Mouse (Mus musculus) midbrain, postnatal 0 days (tissue): ENCODE results near the gene Ltbp3. TPM values are rescaled to one million over a fixed set of nuclear protein-coding genes. Genes with fewer than 3 reads are reported as not detected.

Source experiments
- ATAC-seq: fragments of 200-750 bp; cut with Nextera tagmentation; 2 replicates; pipeline ENCODE4 v1.8.0; 2017; ENCODE audit warnings: moderate number of reproducible peaks, mild to moderate bottlenecking, moderate TSS enrichment, moderate library complexity; ENCODE audit not compliant: low FRiP score
- DNase-seq: peaks from one replicate; pipeline ENCODE4 v3.0.0-alpha.2; 2015; ENCODE audit warnings: low spot score
- H3K27ac ChIP-seq: fragments of 300-500 bp; sonication (generic); 2 replicates; pipeline ENCODE4 v1.5.1; 2014; ENCODE audit warnings: low read depth, mild to moderate bottlenecking, low read length, mixed read lengths
- H3K27me3 ChIP-seq: fragments of 300-500 bp; sonication (generic); 2 replicates; pipeline ENCODE4 v1.6.1; 2014; ENCODE audit warnings: low read length, control low read depth, mixed read lengths; ENCODE audit not compliant: insufficient read depth
- H3K36me3 ChIP-seq: fragments of 300-500 bp; sonication (generic); 2 replicates; pipeline ENCODE4 v1.6.1; 2014; ENCODE audit warnings: low read length, control low read depth, mixed read lengths; ENCODE audit not compliant: insufficient read depth
- H3K4me1 ChIP-seq: fragments of 300-500 bp; sonication (generic); 2 replicates; pipeline ENCODE4 v1.6.1; 2014; ENCODE audit warnings: mild to moderate bottlenecking, control low read depth, antibody characterized with exemption, low read length, mixed read lengths; ENCODE audit not compliant: insufficient read depth
- H3K4me2 ChIP-seq: fragments of 300-500 bp; sonication (generic); 2 replicates; pipeline ENCODE4 v1.6.1; 2014; ENCODE audit warnings: low read depth, mild to moderate bottlenecking, low read length, mixed read lengths; ENCODE audit not compliant: poor library complexity, severe bottlenecking
- H3K4me3 ChIP-seq: fragments of 300-500 bp; sonication (generic); 2 replicates; pipeline ENCODE4 v1.5.1; 2014; ENCODE audit warnings: low read depth, mild to moderate bottlenecking, low read length, moderate library complexity
- H3K9ac ChIP-seq: fragments of 300-500 bp; sonication (generic); replicated peaks from 2 replicates; pipeline ENCODE4 v1.6.1; 2014; ENCODE audit warnings: mild to moderate bottlenecking, low read length, moderate library complexity, mixed read lengths; ENCODE audit not compliant: poor library complexity, severe bottlenecking
- H3K9me3 ChIP-seq: fragments of 300-500 bp; sonication (generic); 2 replicates; pipeline ENCODE4 v1.6.1; 2016; ENCODE audit warnings: low read length, control low read depth
- CTCF ChIP-seq: IDR thresholded peaks from 2 replicates; pipeline ENCODE4 v1.5.1; 2016; ENCODE audit warnings: antibody characterized with exemption, mild to moderate bottlenecking
- WGBS: fragments of 180-500 bp; shearing (Covaris S2); extraction: QIAGEN DNeasy Blood & Tissue Kit; methylation state at CpG from one replicate; pipeline ENCODE4 v1.1.7; 2014; 5-methylcytosine and 5-hydroxymethylcytosine counted together
- polyA plus RNA-seq: library from polyadenylated mRNA; unstranded; fragments of >200 nt; fragmentation: Nextera tagmentation; extraction: Ambion mirVana; gene quantifications from 2 replicates; pipeline ENCODE4 v1.2.1, GENCODE M21; 2015
- total RNA-seq: library from RNA; depleted of rRNA; stranded (reverse); fragments of >200 nt; gene quantifications from 2 replicates; pipeline ENCODE4 v1.2.3, GENCODE M21; 2014

Ltbp3 gene
- total and polyA plus RNA-seq, 2 experiments from 2014 or later, result 12.8 to 29.3 TPM

DNA sequence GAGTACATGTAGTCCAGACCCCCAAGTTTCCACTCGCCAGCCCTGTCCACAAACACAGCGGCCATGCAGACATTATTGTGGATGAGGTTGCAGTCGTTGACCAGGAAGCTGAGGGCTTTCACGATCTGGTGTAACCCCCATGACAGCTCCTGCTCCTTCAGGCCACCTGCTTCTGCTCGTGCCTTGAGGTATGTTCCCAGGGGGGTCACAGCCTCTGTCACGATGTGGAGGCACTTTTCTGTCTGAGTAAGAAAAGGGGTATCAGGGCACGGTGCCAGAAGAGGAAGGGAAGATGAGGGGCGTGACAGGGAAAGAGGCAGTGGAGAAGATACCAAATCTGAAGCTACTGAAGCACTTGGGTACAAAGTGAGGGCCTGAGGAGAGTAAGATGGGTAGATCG, 29.6 kb downstream of the Ltbp3 start:
- no peaks in the 10 kb centered on the region for H3K4me1 ChIP-seq
- H3K4me2 ChIP-seq, result peak overlapping the region; percentile 91
- peak overlapping the region; percentile 70 for H3K9ac ChIP-seq
- H3K4me3 ChIP-seq, result peak overlapping the region; percentile 47
- TF ChIP-seq CTCF, result no peak
- H3K27ac ChIP-seq, result peak overlapping the region; percentile 71
- no peak for DNase-seq
- H3K36me3 ChIP-seq, result peaks cover 30% of the 10 kb centered on the region
- H3K27me3 ChIP-seq, result no peaks in the 10 kb centered on the region
- no peak for ATAC-seq
- WGBS, result 57% methylated on average over 9 of the region's 9 CpGs
- no peaks in the 10 kb centered on the region for H3K9me3 ChIP-seq

DNA sequence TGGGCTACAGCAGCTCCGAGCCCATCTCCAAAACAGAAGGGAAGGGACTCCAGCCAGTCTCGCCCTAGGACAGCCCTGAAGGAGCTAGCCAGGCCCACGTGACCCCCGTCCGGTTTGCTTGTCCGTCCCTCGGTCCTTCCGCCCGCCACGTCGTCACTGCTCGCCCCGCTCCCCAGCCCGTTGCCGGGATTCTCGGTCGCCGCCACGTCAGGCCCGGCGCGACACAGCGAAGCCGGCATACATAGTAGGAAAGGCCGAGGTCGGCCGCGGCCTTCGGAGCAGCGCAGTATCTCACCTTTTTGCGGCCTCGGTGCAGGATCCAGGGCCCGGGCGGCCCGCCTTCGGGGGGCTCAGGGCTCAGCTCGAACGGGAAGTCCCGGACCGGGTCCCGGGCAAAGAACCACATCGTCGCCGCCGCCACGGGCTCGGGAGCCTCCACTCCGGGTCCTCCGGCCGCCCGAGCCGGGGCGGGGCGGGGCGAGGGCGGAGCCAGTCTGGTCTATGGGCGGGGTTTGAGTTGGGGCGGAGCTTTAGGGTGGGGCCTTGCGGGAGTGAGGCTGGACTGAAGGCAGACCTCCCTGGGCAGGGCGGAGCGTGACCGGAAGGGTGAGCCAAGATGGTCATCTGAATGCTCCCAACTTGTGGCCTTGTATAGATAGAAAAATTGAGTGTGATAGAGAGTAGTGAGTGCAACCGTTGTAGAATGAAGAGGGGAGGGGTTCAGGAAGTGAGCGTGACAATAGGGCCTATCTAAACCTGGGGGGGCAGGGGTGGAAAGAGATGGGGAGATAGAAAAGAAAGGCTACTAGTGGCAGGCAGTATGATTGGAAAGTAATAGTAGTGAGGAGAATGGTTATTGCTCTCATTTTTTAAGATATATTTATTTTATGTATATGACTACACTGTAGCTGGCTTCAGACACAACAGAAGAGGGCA, 30.5 kb downstream of the Ltbp3 start, which contains the start of gene Scyl1:
TSS of gene Scyl1 (minus strand) at position 495 of the 936 bp plus-strand sequence.
- H3K9ac ChIP-seq, result peak within 1 kb of the TSS; percentile 70
- no peak for TF ChIP-seq CTCF
- peak within 1 kb of the TSS; percentile 47 for H3K4me3 ChIP-seq
- peaks cover 21% of the 10 kb centered on the region for H3K36me3 ChIP-seq
- H3K27ac ChIP-seq, result peak within 1 kb of the TSS; percentile 71
- ATAC-seq, result peak; percentile 95
- peak within 1 kb of the TSS; percentile 91 for H3K4me2 ChIP-seq
- WGBS, result under 1% methylated on average over 64 of the region's 64 CpGs
- H3K27me3 ChIP-seq, result no peaks in the 10 kb centered on the region
- H3K4me1 ChIP-seq, result no peaks in the 10 kb centered on the region
- no peaks in the 10 kb centered on the region for H3K9me3 ChIP-seq
- DNase-seq, result peak; percentile 89

- Histone ChIP-seq H3K4me1 (no peaks in the 10 kb centered on the region), H3K27me3 (no peaks in the 10 kb centered on the region), H3K9ac (no peak overlapping the region), H3K4me3 (no peak overlapping the region), H3K36me3 (no peaks in the 10 kb centered on the region), H3K9me3 (no peaks in the 10 kb centered on the region), H3K27ac (no peak overlapping the region), H3K4me2 (no peak overlapping the region)
- WGBS, result 79% methylated on average over 9 of the region's 9 CpGs
- TF ChIP-seq CTCF, result no peak; the same call in 1 of the 2 replicates
- no peak for ATAC-seq
- DNase-seq, result no peak
These were observed 36.8 kb downstream of the Ltbp3 start for GRCm38 (mm10) chr19:5777387-5778032.

DNA sequence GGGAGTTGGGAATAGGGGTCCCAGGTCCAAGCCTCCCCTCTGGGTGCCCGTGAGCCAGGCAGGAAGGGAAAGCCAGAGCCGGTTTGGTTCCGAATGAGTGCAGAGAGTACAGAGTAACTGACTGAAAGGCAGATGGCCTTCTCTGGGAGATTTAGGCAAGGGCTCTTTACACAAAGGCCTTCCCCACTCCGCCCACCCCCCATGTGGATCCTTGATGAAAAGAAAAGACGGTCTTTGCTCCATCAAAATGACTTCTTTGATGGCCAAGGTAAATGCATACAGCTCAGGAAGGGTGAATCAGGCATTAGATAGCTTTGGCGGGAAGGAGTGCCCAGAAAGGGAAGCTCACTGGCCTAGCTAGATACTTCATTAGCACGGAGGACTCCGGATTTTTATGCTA, 37.6 kb downstream of the Ltbp3 start:
- Histone ChIP-seq H3K4me1 (no peaks in the 10 kb centered on the region), H3K4me3 (no peak overlapping the region), H3K9ac (no peak overlapping the region), H3K27ac (no peak overlapping the region), H3K36me3 (no peaks in the 10 kb centered on the region), H3K4me2 (no peak overlapping the region), H3K27me3 (no peaks in the 10 kb centered on the region), H3K9me3 (no peaks in the 10 kb centered on the region)
- 33% methylated on average over 8 of the region's 8 CpGs for WGBS
- TF ChIP-seq CTCF, result no peak
- DNase-seq (no peak), ATAC-seq (no peak)

GRCm38 (mm10) chr19:5780203-5780602, 39.5 kb downstream of the Ltbp3 start:
- H3K9me3 ChIP-seq, result no peaks in the 10 kb centered on the region
- no peak overlapping the region for H3K9ac ChIP-seq
- H3K4me1 ChIP-seq, result no peaks in the 10 kb centered on the region
- DNase-seq, result no peak
- no peaks in the 10 kb centered on the region for H3K36me3 ChIP-seq
- peak; percentile 69 for TF ChIP-seq CTCF
- H3K27ac ChIP-seq, result no peak overlapping the region
- no peak for ATAC-seq
- H3K4me2 ChIP-seq, result no peak overlapping the region
- no peak overlapping the region for H3K4me3 ChIP-seq
- 70% methylated on average over 7 of the region's 7 CpGs for WGBS
- no peaks in the 10 kb centered on the region for H3K27me3 ChIP-seq

DNA sequence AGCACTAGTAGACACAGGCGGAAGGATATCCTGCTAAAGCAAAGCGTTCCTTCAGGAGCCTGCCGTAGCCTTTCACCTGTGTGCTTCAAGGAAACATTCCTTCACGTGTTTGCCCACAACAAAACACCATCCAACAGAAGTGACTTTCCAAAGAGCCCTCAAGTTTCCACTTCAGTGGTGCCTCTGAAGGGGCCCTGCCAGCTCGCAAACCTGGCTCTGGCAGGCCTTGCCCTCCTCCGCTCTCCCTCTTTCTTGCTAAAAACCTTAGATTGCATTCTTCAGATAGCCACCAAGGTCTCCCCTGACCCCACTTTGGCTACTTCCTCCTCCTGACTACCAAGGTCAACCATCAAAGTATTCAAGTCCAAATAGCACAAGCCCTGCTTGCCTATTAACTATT, 40.8 kb downstream of the Ltbp3 start:
- no peak for DNase-seq
- H3K36me3 ChIP-seq, result no peaks in the 10 kb centered on the region
- H3K4me3 ChIP-seq, result no peak overlapping the region
- WGBS, result 96% methylated on average over 6 of the region's 6 CpGs
- H3K9me3 ChIP-seq, result no peaks in the 10 kb centered on the region
- no peak overlapping the region for H3K4me2 ChIP-seq
- no peak for ATAC-seq
- H3K4me1 ChIP-seq, result no peaks in the 10 kb centered on the region
- H3K27ac ChIP-seq, result no peak overlapping the region
- no peak overlapping the region for H3K9ac ChIP-seq
- no peaks in the 10 kb centered on the region for H3K27me3 ChIP-seq
- no peak for TF ChIP-seq CTCF
